Mouse (Mus musculus): ENCODE measurements around the gene Ddc.

Gene Ddc

GRCm38 (mm10) chr11:11897645-11898357, at the start of gene Ddc:
Ddc (minus strand) TSS chr11:11898144.
- DNase-seq (ENCODE audit: low read depth, low spot score), result no peak

GRCm38 (mm10) chr11:11945766-11946165, 47.8 kb upstream of the Ddc start:
- DNase-seq (ENCODE audit: low read depth, low spot score), result no peak

GRCm38 (mm10) chr11:11944814-11945213, 46.9 kb upstream of the Ddc start:
- DNase-seq (ENCODE audit: low read depth, low spot score), result no peak

- no peak for DNase-seq (ENCODE audit: low read depth, low spot score)
Observed at GRCm38 (mm10) chr11:11944082-11944349, 46.1 kb upstream of the Ddc start.

GRCm38 (mm10) chr11:11943240-11944081, 45.5 kb upstream of the Ddc start:
- DNase-seq (ENCODE audit: low read depth, low spot score), result no peak

- peak; percentile 91 for DNase-seq (ENCODE audit: low read depth, low spot score)
Observed at GRCm38 (mm10) chr11:11942320-11943217, 44.6 kb upstream of the Ddc start.

GRCm38 (mm10) chr11:11940833-11941681, 43.1 kb upstream of the Ddc start:
- DNase-seq (ENCODE audit: low read depth, low spot score), result peak; percentile 45

- DNase-seq (ENCODE audit: low read depth, low spot score), result no peak
Observed at GRCm38 (mm10) chr11:11939611-11940010, 41.7 kb upstream of the Ddc start.

- DNase-seq (ENCODE audit: low read depth, low spot score), result no peak
Observed at GRCm38 (mm10) chr11:11938591-11938990, 40.6 kb upstream of the Ddc start.

- DNase-seq (ENCODE audit: low read depth, low spot score), result no peak
Observed at GRCm38 (mm10) chr11:11937340-11938030, 39.5 kb upstream of the Ddc start.

GRCm38 (mm10) chr11:11934808-11935207, 36.9 kb upstream of the Ddc start:
- DNase-seq (ENCODE audit: low read depth, low spot score), result no peak

- DNase-seq (ENCODE audit: low read depth, low spot score), result no peak
Observed at GRCm38 (mm10) chr11:11932102-11932789, 34.3 kb upstream of the Ddc start.

- no peak for DNase-seq (ENCODE audit: low read depth, low spot score)
Observed at GRCm38 (mm10) chr11:11931688-11932087, 33.7 kb upstream of the Ddc start.

GRCm38 (mm10) chr11:11930527-11930926, 32.6 kb upstream of the Ddc start:
- no peak for DNase-seq (ENCODE audit: low read depth, low spot score)

GRCm38 (mm10) chr11:11929059-11929458, 31.1 kb upstream of the Ddc start:
- no peak for DNase-seq (ENCODE audit: low read depth, low spot score)

GRCm38 (mm10) chr11:11928586-11928985, 30.6 kb upstream of the Ddc start:
- DNase-seq (ENCODE audit: low read depth, low spot score), result no peak

- no peak for DNase-seq (ENCODE audit: low read depth, low spot score)
Observed at GRCm38 (mm10) chr11:11923900-11924299, 26.0 kb upstream of the Ddc start.

GRCm38 (mm10) chr11:11923345-11923744, 25.4 kb upstream of the Ddc start:
- no peak for DNase-seq (ENCODE audit: low read depth, low spot score)

- DNase-seq (ENCODE audit: low read depth, low spot score), result no peak
Observed at GRCm38 (mm10) chr11:11922106-11922505, 24.2 kb upstream of the Ddc start.
